Mouse (Mus musculus) MEL (cell line): ENCODE results near the gene Arhgap24. TPM values are rescaled to one million over a fixed set of nuclear protein-coding genes. Genes with fewer than 3 reads are reported as not detected.

Experiments used
- DNase-seq: peaks from one replicate; pipeline ENCODE4 v3.0.0; 2011; ENCODE audit warnings: low read depth, low spot score
- H3K27ac ChIP-seq: 2 replicates; pipeline ENCODE4 v1.5.1; 2012; ENCODE audit warnings: low read depth, mild to moderate bottlenecking, control low read depth, low read length, moderate library complexity; ENCODE audit not compliant: control insufficient read depth
- H3K27me3 ChIP-seq, 2 experiments: fragments of 150-350 bp in 1 of 2; sonication (generic) in 1 of 2; 2 replicates each; pipeline ENCODE4 v1.6.1; 2012; ENCODE audit warnings: low read length in 2 of 2, mild to moderate bottlenecking in 2 of 2, improper control_type of control experiment in 1 of 2, moderate library complexity in 1 of 2; ENCODE audit not compliant: insufficient read depth in 2 of 2, control insufficient read depth in 1 of 2
- H3K36me3 ChIP-seq, 2 experiments: 2 replicates each; pipeline ENCODE4 v1.6.1; 2012 to 2014; ENCODE audit warnings: low read length in 2 of 2, improper control_type of control experiment in 1 of 2, inconsistent platforms in 1 of 2, mild to moderate bottlenecking in 1 of 2; ENCODE audit not compliant: insufficient read depth in 2 of 2, control insufficient read depth in 1 of 2
- H3K4me1 ChIP-seq, 2 experiments: fragments of 150-350 bp in 1 of 2; sonication (generic) in 1 of 2; 2 replicates each; pipeline ENCODE4 v1.6.1; 2012; ENCODE audit warnings: low read length in 2 of 2, improper control_type of control experiment in 1 of 2, mild to moderate bottlenecking in 1 of 2; ENCODE audit not compliant: insufficient read depth in 2 of 2, control insufficient read depth in 1 of 2
- H3K4me3 ChIP-seq, 2 experiments: fragments of 150-350 bp in 1 of 2; sonication (generic) in 1 of 2; 2 replicates each; pipeline ENCODE4 v1.5.1; 2012; ENCODE audit warnings: low read depth in 2 of 2, low read length in 2 of 2, mild to moderate bottlenecking in 2 of 2, moderate library complexity in 2 of 2, control low read depth in 1 of 2, improper control_type of control experiment in 1 of 2; ENCODE audit not compliant: control insufficient read depth in 1 of 2, insufficient read depth in 1 of 2
- H3K79me2 ChIP-seq: 2 replicates; pipeline ENCODE4 v1.6.1; 2012; ENCODE audit warnings: mild to moderate bottlenecking, low read length, moderate library complexity; ENCODE audit not compliant: control insufficient read depth, poor library complexity, insufficient read depth
- H3K9ac ChIP-seq: 2 replicates; pipeline ENCODE4 v1.6.1; 2012; ENCODE audit warnings: low read depth, mild to moderate bottlenecking, control low read depth, low read length, moderate library complexity; ENCODE audit not compliant: control insufficient read depth, poor library complexity, severe bottlenecking
- H3K9me3 ChIP-seq: fragments of 150-350 bp; sonication (generic); replicated peaks from 2 replicates; pipeline ENCODE4 v1.6.1; 2012; ENCODE audit warnings: mild to moderate bottlenecking, low read length, improper control_type of control experiment, moderate library complexity; ENCODE audit not compliant: insufficient read depth
- BHLHE40 ChIP-seq: IDR thresholded peaks from 2 replicates; pipeline ENCODE4 v1.6.1; 2012; ENCODE audit warnings: low read depth, mild to moderate bottlenecking, inconsistent platforms, low read length, improper control_type of control experiment, borderline replicate concordance
- CTCF ChIP-seq, 3 experiments: IDR thresholded peaks in 2 of 3; conservative IDR thresholded peaks in 1 of 3; 2 replicates each; pipeline ENCODE4 v1.5.1; 2011 to 2012; ENCODE audit warnings: low read length in 3 of 3, low read depth in 2 of 3, mild to moderate bottlenecking in 2 of 3, improper control_type of control experiment in 1 of 3, inconsistent platforms in 1 of 3, mixed read lengths in 1 of 3, moderate library complexity in 1 of 3; ENCODE audit not compliant: control insufficient read depth in 1 of 3, insufficient read depth in 1 of 3, poor library complexity in 1 of 3, severe bottlenecking in 1 of 3
- ELF1 ChIP-seq: IDR thresholded peaks from 2 replicates; pipeline ENCODE4 v1.6.1; 2014; ENCODE audit warnings: low read depth, mild to moderate bottlenecking, inconsistent platforms, low read length, improper control_type of control experiment, moderate library complexity
- EP300 ChIP-seq, 2 experiments: IDR thresholded peaks; 2 replicates each; pipeline ENCODE4 v1.6.1; 2011; ENCODE audit warnings: improper control_type of control experiment in 2 of 2, low read length in 2 of 2, low read depth in 1 of 2, mild to moderate bottlenecking in 1 of 2
- GABPA ChIP-seq: IDR thresholded peaks from 2 replicates; pipeline ENCODE4 v1.6.1; 2012; ENCODE audit warnings: low read depth, mild to moderate bottlenecking, inconsistent platforms, low read length, improper control_type of control experiment, moderate library complexity
- HCFC1 ChIP-seq: IDR thresholded peaks from 2 replicates; pipeline ENCODE4 v1.6.1; 2012; ENCODE audit warnings: low read depth, mild to moderate bottlenecking, inconsistent platforms, low read length, improper control_type of control experiment, moderate library complexity
- NRF1 ChIP-seq: IDR thresholded peaks from 2 replicates; pipeline ENCODE4 v1.6.1; 2014; ENCODE audit warnings: low read depth, mild to moderate bottlenecking, inconsistent platforms, low read length, improper control_type of control experiment, moderate library complexity; ENCODE audit not compliant: poor library complexity, insufficient read depth, severe bottlenecking
- POLR2AphosphoS2 ChIP-seq: IDR thresholded peaks from 2 replicates; pipeline ENCODE4 v1.6.1; 2011; ENCODE audit warnings: low read length, improper control_type of control experiment
- RAD21 ChIP-seq: IDR thresholded peaks from 2 replicates; pipeline ENCODE4 v1.6.1; 2011; ENCODE audit warnings: mild to moderate bottlenecking, low read depth, low read length, improper control_type of control experiment
- RCOR1 ChIP-seq: IDR thresholded peaks from 2 replicates; pipeline ENCODE4 v1.6.1; 2012; ENCODE audit warnings: low read depth, mild to moderate bottlenecking, inconsistent platforms, low read length, improper control_type of control experiment
- USF2 ChIP-seq, 2 experiments: IDR thresholded peaks; 2 replicates each; pipeline ENCODE4 v1.6.1; 2011 to 2012; ENCODE audit warnings: improper control_type of control experiment in 2 of 2, low read length in 2 of 2, borderline replicate concordance in 1 of 2, inconsistent platforms in 1 of 2, low read depth in 1 of 2, mild to moderate bottlenecking in 1 of 2; ENCODE audit not compliant: insufficient read depth in 1 of 2
- ZKSCAN1 ChIP-seq: IDR thresholded peaks from 2 replicates; pipeline ENCODE4 v1.6.1; 2012; ENCODE audit warnings: low read depth, mild to moderate bottlenecking, inconsistent platforms, low read length, improper control_type of control experiment, moderate library complexity
- polyA plus RNA-seq, 2 experiments: library from polyadenylated mRNA; stranded (reverse) in 1 of 2; unstranded in 1 of 2; fragments of >175 nt in 1 of 2; fragments of >200 nt in 1 of 2; gene quantifications; 2 replicates each; pipeline versions ENCODE4 v1.2.1 to v1.2.4; 2012; ENCODE audit warnings: low replicate concordance in 2 of 2, low read depth in 1 of 2; ENCODE audit not compliant: insufficient read length in 2 of 2, insufficient read depth in 1 of 2, missing spikeins in 1 of 2
- total RNA-seq: library from RNA; depleted of rRNA; stranded (reverse); fragments of 300-350 nt; gene quantifications from 2 replicates; pipeline ENCODE4 v1.2.3, GENCODE M21; 2012

The Arhgap24 gene
- total and polyA plus RNA-seq, 3 experiments = not detected

DNA sequence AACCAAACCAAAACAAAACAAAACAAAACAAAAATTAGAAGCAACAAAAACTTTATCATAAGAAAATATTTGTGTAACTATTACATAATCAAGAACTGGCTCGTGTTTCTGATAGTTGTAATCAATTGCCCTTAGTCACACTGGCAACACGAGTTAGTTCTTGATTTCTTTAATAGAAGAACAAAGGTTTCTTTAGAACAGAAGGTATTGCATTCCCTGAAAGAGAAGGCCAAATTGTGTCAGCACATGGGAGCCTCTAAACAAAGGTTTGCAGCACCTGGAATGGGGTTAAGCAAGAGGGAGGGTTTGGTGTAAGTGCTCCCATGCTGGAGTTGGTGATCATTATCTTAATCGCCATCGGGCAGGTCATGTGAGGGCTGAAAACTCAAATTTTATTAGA, 82.8 kb downstream of the Arhgap24 start:
- Histone ChIP-seq H3K27me3 (no peaks in the 10 kb centered on the region), H3K4me3 (no peak overlapping the region), H3K79me2 (no peaks in the 10 kb centered on the region), H3K4me1 (no peaks in the 10 kb centered on the region), H3K27ac (no peak overlapping the region), H3K9me3 (no peaks in the 10 kb centered on the region), H3K36me3 (no peaks in the 10 kb centered on the region), H3K9ac (no peak overlapping the region)
- no peak for TF ChIP-seq USF2 (IDR thresholded peaks at IDR 0.05; ENCODE audit: borderline replicate concordance in 1 of 2, insufficient read depth in 1 of 2, low read depth in 1 of 2, low read length in 2 of 2)
- TF ChIP-seq RCOR1 = no peak
- no peak for TF ChIP-seq CTCF (IDR thresholded peaks at IDR 0.05 in 2 of 3, conservative IDR thresholded peaks at IDR 0.05 in 1 of 3; ENCODE audit: control insufficient read depth in 1 of 3, insufficient read depth in 1 of 3, low read depth in 2 of 3, low read length in 3 of 3, poor library complexity in 1 of 3, severe bottlenecking in 1 of 3)
- no peak for TF ChIP-seq HCFC1
- TF ChIP-seq ZKSCAN1 = no peak
- no peak for TF ChIP-seq POLR2AphosphoS2
- TF ChIP-seq NRF1 = no peak
- TF ChIP-seq ELF1 = no peak
- no peak for TF ChIP-seq BHLHE40
- TF ChIP-seq GABPA = no peak
- TF ChIP-seq RAD21 = no peak
- no peak for DNase-seq

DNA sequence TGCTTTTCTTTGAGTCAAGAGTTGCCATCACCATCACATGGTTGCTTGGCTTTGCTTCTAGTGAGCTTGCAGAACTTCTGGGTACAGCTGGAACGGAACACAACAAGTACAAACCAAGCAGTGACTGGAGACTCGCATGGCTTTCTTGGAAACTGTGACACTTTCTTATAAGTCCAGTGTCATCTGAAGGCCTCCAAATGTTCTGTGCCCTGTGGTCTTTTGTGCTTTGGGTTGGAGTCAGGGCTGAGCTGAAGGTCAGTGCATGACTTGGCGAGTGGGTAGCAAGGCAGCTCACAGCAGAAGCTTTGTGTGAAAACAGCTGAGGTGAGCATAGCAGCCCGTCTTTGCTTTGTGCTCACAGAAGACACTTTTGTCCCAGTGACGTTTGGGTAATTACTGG, 87.6 kb downstream of the Arhgap24 start:
- Histone ChIP-seq H3K4me3 (no peak overlapping the region), H3K27ac (no peak overlapping the region), H3K9me3 (no peaks in the 10 kb centered on the region), H3K9ac (no peak overlapping the region), H3K79me2 (no peaks in the 10 kb centered on the region), H3K27me3 (no peaks in the 10 kb centered on the region), H3K36me3 (no peaks in the 10 kb centered on the region), H3K4me1 (no peaks in the 10 kb centered on the region)
- DNase-seq = no peak
- no peak for TF ChIP-seq RAD21

DNA sequence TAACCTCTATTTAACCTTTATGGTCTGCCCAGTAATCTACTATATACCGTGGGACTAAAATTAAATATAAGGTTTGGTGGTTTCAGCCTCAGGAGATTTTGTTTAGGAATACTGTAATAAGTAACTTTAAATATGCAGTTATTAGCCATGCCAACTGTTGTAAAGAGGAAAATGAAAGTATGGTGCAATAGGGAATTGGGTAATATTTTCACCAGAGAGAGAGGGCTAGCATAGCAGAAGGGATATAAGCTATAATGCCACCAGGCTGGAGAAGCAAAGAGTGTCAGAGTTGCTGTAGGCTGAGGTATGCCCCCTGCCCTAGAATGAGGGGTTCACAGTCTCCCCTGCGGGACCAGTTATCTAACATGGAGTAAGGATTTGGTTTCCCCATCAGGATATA, 90.3 kb downstream of the Arhgap24 start:
- Histone ChIP-seq H3K9ac (no peak overlapping the region), H3K27ac (no peak overlapping the region), H3K4me1 (no peaks in the 10 kb centered on the region), H3K79me2 (no peaks in the 10 kb centered on the region), H3K36me3 (no peaks in the 10 kb centered on the region), H3K27me3 (no peaks in the 10 kb centered on the region), H3K4me3 (no peak overlapping the region)
- no peak for DNase-seq
- no peak for TF ChIP-seq EP300 (IDR thresholded peaks at IDR 0.05; ENCODE audit: low read depth in 1 of 2, low read length in 2 of 2)
- TF ChIP-seq, all 39 proteins: peak for 0
- H3K9me3 ChIP-seq = no peaks in the 10 kb centered on the region
